Mouse (Mus musculus): ENCODE results near the gene Adamts20. TPM values are rescaled to one million over a fixed set of nuclear protein-coding genes. Genes with fewer than 3 reads are reported as not detected.

The Adamts20 gene
- polyA plus RNA-seq, 1 experiment from 2014 or later: 13.8 TPM

DNA sequence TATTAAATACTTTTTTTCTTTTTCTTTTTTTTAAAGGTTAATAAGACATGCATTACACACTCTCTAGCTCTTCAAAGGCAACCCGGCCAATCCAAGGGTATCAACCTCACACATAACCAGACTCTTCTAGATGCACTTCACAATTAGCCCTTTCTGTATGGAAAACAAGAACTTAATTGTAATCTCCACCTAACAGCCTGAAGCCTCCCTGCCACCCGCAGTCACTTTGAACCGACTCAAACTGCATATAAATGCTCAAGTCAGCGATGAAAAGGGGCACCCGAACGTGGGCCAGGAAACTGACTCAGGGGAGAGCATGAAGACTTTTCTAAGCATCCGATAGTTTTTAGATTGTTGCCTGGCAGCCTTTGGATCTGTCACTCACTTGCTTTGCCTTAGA is 12.1 kb upstream of the Adamts20 start:
- ATAC-seq (ENCODE audit: insufficient number of reproducible peaks, insufficient read depth, low FRiP score, low TSS enrichment, low read depth): no peak
- Histone ChIP-seq H3K27me3 (no peaks in the 10 kb centered on the region), H3K4me3 (no peak overlapping the region), H3K9me3 (no peaks in the 10 kb centered on the region), H3K4me2 (no peak overlapping the region), H3K9ac (no peak overlapping the region), H3K27ac (no peak overlapping the region), H3K36me3 (no peaks in the 10 kb centered on the region), H3K4me1 (peaks cover 23% of the 10 kb centered on the region)
- 26% methylated on average over 7 of the region's 7 CpGs for WGBS

DNA sequence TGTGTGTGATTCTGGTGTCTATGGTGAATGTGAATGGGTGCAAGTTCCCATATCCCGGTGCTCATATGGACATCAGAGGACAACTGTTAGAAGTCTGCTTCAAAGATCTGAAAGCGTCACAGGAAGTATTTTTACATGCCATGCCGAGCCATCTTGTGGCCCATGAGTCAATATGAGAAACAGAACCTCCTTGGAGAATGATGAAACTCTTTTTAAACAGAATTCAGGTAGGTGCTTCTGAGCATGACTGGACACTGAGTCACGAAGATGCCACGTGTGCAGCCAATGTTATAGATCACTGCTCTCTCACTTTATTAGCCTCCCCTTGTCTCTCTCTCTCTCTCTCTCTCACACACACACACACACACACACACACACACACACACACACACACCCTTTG is 10.8 kb upstream of the Adamts20 start:
- Histone ChIP-seq H3K9ac (no peak overlapping the region), H3K4me2 (no peak overlapping the region), H3K36me3 (no peaks in the 10 kb centered on the region), H3K27ac (no peak overlapping the region), H3K4me3 (no peak overlapping the region), H3K27me3 (no peaks in the 10 kb centered on the region), H3K4me1 (peaks cover 23% of the 10 kb centered on the region), H3K9me3 (no peaks in the 10 kb centered on the region)
- no peak for ATAC-seq (ENCODE audit: insufficient number of reproducible peaks, insufficient read depth, low FRiP score, low TSS enrichment, low read depth)
- 85% methylated on average over 5 of the region's 5 CpGs for WGBS

- H3K27me3 ChIP-seq: no peaks in the 10 kb centered on the region
- no peak for ATAC-seq (ENCODE audit: insufficient number of reproducible peaks, insufficient read depth, low FRiP score, low TSS enrichment, low read depth)
- H3K4me2 ChIP-seq: no peak overlapping the region
- no peaks in the 10 kb centered on the region for H3K36me3 ChIP-seq
- no peaks in the 10 kb centered on the region for H3K9me3 ChIP-seq
- no peak overlapping the region for H3K27ac ChIP-seq
- WGBS: 77% methylated on average over 5 of the region's 5 CpGs
- H3K4me1 ChIP-seq: no peaks in the 10 kb centered on the region
- H3K9ac ChIP-seq: no peak overlapping the region
- no peak overlapping the region for H3K4me3 ChIP-seq
Measured at GRCm38 (mm10) chr15:94470361-94470760, 5.1 kb upstream of the Adamts20 start.

DNA sequence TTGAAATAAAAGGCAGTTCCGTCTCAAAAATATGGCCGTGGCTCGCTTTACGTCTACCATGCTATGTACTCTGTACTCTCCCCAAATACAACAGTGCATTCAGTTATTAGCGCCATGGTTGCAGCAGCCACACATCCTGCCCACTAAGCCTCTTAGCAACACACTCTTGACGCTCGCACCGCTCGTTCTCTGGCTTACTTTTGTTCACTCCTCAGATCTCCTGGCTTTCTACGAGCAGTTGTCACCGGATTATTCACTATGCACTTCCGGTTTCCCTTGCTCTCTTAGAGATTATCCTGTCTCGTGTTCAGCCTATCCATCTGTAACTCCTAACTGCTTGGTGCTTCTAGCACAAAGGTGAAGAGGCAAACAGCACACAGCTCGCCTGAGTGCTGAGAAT is 337 bp downstream of the Adamts20 start:
- Histone ChIP-seq H3K36me3 (no peaks in the 10 kb centered on the region), H3K27ac (no peak overlapping the region), H3K9ac (no peak overlapping the region), H3K4me2 (no peak overlapping the region), H3K4me1 (peaks cover 10% of the 10 kb centered on the region), H3K27me3 (no peaks in the 10 kb centered on the region), H3K9me3 (no peaks in the 10 kb centered on the region), H3K4me3 (no peak overlapping the region)
- no peak for ATAC-seq (ENCODE audit: insufficient number of reproducible peaks, insufficient read depth, low FRiP score, low TSS enrichment, low read depth)
- 83% methylated on average over 14 of the region's 14 CpGs for WGBS

GRCm38 (mm10) chr15:94463251-94463650 is 2.0 kb downstream of the Adamts20 start:
- H3K27ac ChIP-seq: no peak overlapping the region
- no peak overlapping the region for H3K4me2 ChIP-seq
- H3K9me3 ChIP-seq: no peaks in the 10 kb centered on the region
- ATAC-seq (ENCODE audit: insufficient number of reproducible peaks, insufficient read depth, low FRiP score, low TSS enrichment, low read depth): no peak
- WGBS: 71% methylated on average over 3 of the region's 3 CpGs
- H3K4me1 ChIP-seq: peaks cover 13% of the 10 kb centered on the region
- no peak overlapping the region for H3K4me3 ChIP-seq
- H3K27me3 ChIP-seq: no peaks in the 10 kb centered on the region
- H3K9ac ChIP-seq: no peak overlapping the region
- H3K36me3 ChIP-seq: no peaks in the 10 kb centered on the region

DNA sequence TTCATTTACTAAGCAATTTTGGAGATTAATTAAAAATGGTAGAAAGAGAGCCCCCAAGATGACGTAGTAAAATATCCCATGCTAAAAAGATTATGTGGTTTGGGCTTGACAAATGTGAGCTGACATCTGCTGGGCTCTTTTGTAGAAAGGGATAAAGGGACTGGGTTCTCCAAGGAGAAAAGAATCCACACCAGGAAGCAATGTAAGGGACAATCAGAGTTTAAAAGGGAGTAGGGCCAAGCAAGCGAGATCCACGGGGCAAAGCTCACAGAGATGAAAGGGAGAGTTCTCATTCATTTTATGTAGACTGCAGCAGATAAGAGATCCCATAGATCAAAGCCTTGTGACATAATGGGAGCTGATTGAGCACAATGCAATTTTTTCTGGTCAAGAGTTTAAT is 3.0 kb downstream of the Adamts20 start:
- Histone ChIP-seq H3K36me3 (no peaks in the 10 kb centered on the region), H3K9me3 (no peaks in the 10 kb centered on the region), H3K9ac (no peak overlapping the region), H3K27me3 (no peaks in the 10 kb centered on the region), H3K27ac (no peak overlapping the region), H3K4me2 (no peak overlapping the region), H3K4me3 (no peak overlapping the region), H3K4me1 (peaks cover 20% of the 10 kb centered on the region)
- WGBS: 24% methylated on average over 3 of the region's 3 CpGs
- ATAC-seq (ENCODE audit: insufficient number of reproducible peaks, insufficient read depth, low FRiP score, low TSS enrichment, low read depth): no peak

DNA sequence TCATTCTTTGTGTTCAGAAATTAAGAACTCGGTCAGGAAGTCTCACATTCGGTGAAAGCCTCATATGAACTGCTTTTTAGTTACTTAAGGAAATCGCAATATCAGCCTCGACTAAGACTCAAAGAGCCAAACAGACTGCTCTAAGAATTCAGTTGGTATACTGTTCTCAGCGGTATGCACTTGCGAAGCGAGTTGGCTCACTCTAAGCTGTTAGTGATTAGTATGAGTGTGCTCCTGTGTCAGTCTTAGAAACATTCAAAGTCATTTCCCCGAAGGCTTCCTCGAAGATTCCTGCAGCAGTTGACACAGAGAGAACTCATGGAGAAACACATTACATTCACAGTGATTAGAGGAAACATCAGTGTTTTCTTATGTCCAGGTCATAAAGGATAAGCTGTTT is 4.1 kb downstream of the Adamts20 start:
- no peak for ATAC-seq (ENCODE audit: insufficient number of reproducible peaks, insufficient read depth, low FRiP score, low TSS enrichment, low read depth)
- Histone ChIP-seq H3K4me2 (no peak overlapping the region; the same call in 1 of the 2 replicates), H3K4me1 (peaks cover 25% of the 10 kb centered on the region), H3K27ac (no peak overlapping the region), H3K27me3 (no peaks in the 10 kb centered on the region), H3K4me3 (no peak overlapping the region), H3K9me3 (no peaks in the 10 kb centered on the region), H3K9ac (no peak overlapping the region), H3K36me3 (no peaks in the 10 kb centered on the region)
- 25% methylated on average over 9 of the region's 9 CpGs for WGBS

- no peaks in the 10 kb centered on the region for H3K27me3 ChIP-seq
- no peak overlapping the region for H3K9ac ChIP-seq
- no peak for ATAC-seq (ENCODE audit: insufficient number of reproducible peaks, insufficient read depth, low FRiP score, low TSS enrichment, low read depth)
- H3K27ac ChIP-seq: no peak overlapping the region
- H3K4me2 ChIP-seq: 0 out of 2 replicates have a peak overlapping the region, but pooled peaks have one; percentile 7
- H3K4me3 ChIP-seq: no peak overlapping the region
- H3K4me1 ChIP-seq: peaks cover 29% of the 10 kb centered on the region
- WGBS: 42% methylated on average over 18 of the region's 18 CpGs
- H3K36me3 ChIP-seq: no peaks in the 10 kb centered on the region
- H3K9me3 ChIP-seq: no peaks in the 10 kb centered on the region
Measured at GRCm38 (mm10) chr15:94457636-94458390, 7.4 kb downstream of the Adamts20 start.

GRCm38 (mm10) chr15:94452848-94453247 is 12.4 kb downstream of the Adamts20 start:
- Histone ChIP-seq H3K36me3 (no peaks in the 10 kb centered on the region), H3K27me3 (no peaks in the 10 kb centered on the region), H3K4me1 (peaks cover 31% of the 10 kb centered on the region), H3K4me3 (no peak overlapping the region), H3K27ac (no peak overlapping the region), H3K4me2 (no peak overlapping the region), H3K9ac (no peak overlapping the region), H3K9me3 (no peaks in the 10 kb centered on the region)
- ATAC-seq (ENCODE audit: insufficient number of reproducible peaks, insufficient read depth, low FRiP score, low TSS enrichment, low read depth): no peak
- 88% methylated on average over 5 of the region's 5 CpGs for WGBS

DNA sequence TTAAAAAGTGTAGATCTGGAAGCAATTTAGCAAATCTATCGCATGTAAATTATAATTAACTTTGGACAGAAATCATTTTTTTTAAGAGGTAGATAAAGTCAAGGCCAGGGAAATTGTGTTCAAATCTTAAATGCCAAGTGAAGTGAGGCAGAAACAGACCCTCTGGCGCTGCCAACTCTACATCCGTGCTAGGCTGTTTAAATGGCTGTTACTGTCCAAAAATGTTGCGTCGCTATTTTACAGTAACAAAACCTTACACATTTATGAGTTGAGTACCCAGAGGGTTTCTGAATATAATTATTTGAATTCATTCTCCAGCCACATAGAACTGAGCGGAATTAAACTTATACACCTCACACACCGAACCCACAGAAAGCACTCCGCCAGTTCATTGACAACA is 13.6 kb downstream of the Adamts20 start:
- no peak overlapping the region for H3K4me2 ChIP-seq
- H3K27me3 ChIP-seq: no peaks in the 10 kb centered on the region
- whole genome bisulfite sequencing: 50% methylated on average over 8 of the region's 8 CpGs
- no peaks in the 10 kb centered on the region for H3K36me3 ChIP-seq
- peaks cover 22% of the 10 kb centered on the region for H3K4me1 ChIP-seq
- no peaks in the 10 kb centered on the region for H3K9me3 ChIP-seq
- H3K4me3 ChIP-seq: no peak overlapping the region
- H3K27ac ChIP-seq: no peak overlapping the region
- no peak overlapping the region for H3K9ac ChIP-seq
- ATAC-seq (ENCODE audit: insufficient number of reproducible peaks, insufficient read depth, low FRiP score, low TSS enrichment, low read depth): no peak

- WGBS: 29% methylated on average over 8 of the region's 8 CpGs
- Histone ChIP-seq H3K4me2 (peak overlapping the region; percentile 27; the same call in 1 of the 2 replicates), H3K9ac (no peak overlapping the region), H3K27ac (peak overlapping the region; percentile 85), H3K27me3 (no peaks in the 10 kb centered on the region), H3K4me1 (peaks cover 33% of the 10 kb centered on the region), H3K4me3 (no peak overlapping the region), H3K9me3 (no peaks in the 10 kb centered on the region), H3K36me3 (no peaks in the 10 kb centered on the region)
- peak; percentile 52; the same call in 1 of the 2 replicates for ATAC-seq (ENCODE audit: insufficient number of reproducible peaks, insufficient read depth, low FRiP score, low TSS enrichment, low read depth)
Measured at GRCm38 (mm10) chr15:94444437-94445136, 20.6 kb downstream of the Adamts20 start.

DNA sequence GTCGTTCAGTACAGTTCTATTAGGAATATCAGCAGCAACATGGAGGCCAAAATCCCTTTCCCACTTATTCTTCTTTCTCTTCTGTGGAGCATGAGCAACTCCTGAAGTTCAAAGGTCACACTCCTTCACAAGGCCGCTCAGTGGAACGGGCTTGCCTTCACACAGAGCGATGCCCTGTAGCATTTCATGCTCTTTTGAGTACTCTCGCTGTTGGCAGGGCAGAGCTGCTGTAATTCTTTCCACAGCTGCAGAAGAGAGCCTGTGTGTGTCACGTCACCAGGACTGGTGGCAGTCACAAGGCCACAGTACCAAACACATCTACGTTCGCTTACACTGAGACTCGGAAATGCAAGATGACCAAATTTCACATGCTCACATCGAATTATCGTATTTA is 21.2 kb downstream of the Adamts20 start:
- Histone ChIP-seq H3K27me3 (no peaks in the 10 kb centered on the region), H3K4me2 (peak overlapping the region; percentile 16; the same call in 1 of the 2 replicates), H3K9ac (0 out of 2 replicates have a peak overlapping the region, but pooled peaks have one; percentile 12), H3K36me3 (no peaks in the 10 kb centered on the region), H3K4me3 (no peak overlapping the region), H3K9me3 (no peaks in the 10 kb centered on the region), H3K27ac (peak overlapping the region; percentile 84), H3K4me1 (peaks cover 33% of the 10 kb centered on the region)
- WGBS: 47% methylated on average over 11 of the region's 11 CpGs
- ATAC-seq (ENCODE audit: insufficient number of reproducible peaks, insufficient read depth, low FRiP score, low TSS enrichment, low read depth): 0 out of 2 replicates have a peak, but pooled peaks have one; percentile 40

Data from embryonic facial prominence, embryonic 13.5 days (tissue).